8 mouse cellular contexts compared by ENCODE assay signal in genomic region chr15:37099927-37100766, GRCm38 (mm10).
A peak's percentile ranks its signal among the peaks of the same experiment; 100 is the strongest.
DNase-seq lines count a peak whose midpoint lies in the region; ATAC-seq and TF ChIP-seq lines count a peak whose summit lies in the region.

No protein-coding gene starts in this region.

- no peak overlapping the region for H3K4me3 ChIP-seq in C2C12 (ENCODE audit: insufficient read depth, poor library complexity, severe bottlenecking)
- peak overlapping the region in 1 of 2 experiments; percentile 20; a peak in 2 of 4 replicates for H3K4me3 ChIP-seq in heart, embryonic 14.5 days (ENCODE audit: control insufficient read depth in 1 of 2, insufficient read depth in 1 of 2, low read depth in 1 of 2, low read length in 2 of 2)
- H3K4me3 ChIP-seq in liver, embryonic 16.5 days (ENCODE audit: low read depth, low read length), result peak overlapping the region; percentile 36
- H3K4me3 ChIP-seq in neural tube, embryonic 13.5 days, result peak overlapping the region; percentile 22

- no peaks in the 10 kb centered on the region for H3K9me3 ChIP-seq in heart, embryonic 14.5 days (ENCODE audit: control insufficient read depth, low read length)
- H3K9me3 ChIP-seq in liver, embryonic 16.5 days (replicated peaks; ENCODE audit: control insufficient read depth, low read length), result no peaks in the 10 kb centered on the region
- no peaks in the 10 kb centered on the region for H3K9me3 ChIP-seq in neural tube, embryonic 13.5 days

- H3K36me3 ChIP-seq in C2C12 (ENCODE audit: control insufficient read depth, insufficient read depth), result no peaks in the 10 kb centered on the region
- no peaks in the 10 kb centered on the region for H3K36me3 ChIP-seq in heart, embryonic 14.5 days (ENCODE audit: control insufficient read depth, insufficient read depth, low read length)
- H3K36me3 ChIP-seq in liver, embryonic 16.5 days (ENCODE audit: control insufficient read depth, insufficient read depth), result no peaks in the 10 kb centered on the region
- H3K36me3 ChIP-seq in neural tube, embryonic 13.5 days, result no peaks in the 10 kb centered on the region

- H3ac ChIP-seq in C2C12 (ENCODE audit: control insufficient read depth, insufficient read length, low read depth), result no peak overlapping the region

- H3K27me3 ChIP-seq in C2C12 (ENCODE audit: control insufficient read depth, insufficient read depth, insufficient read length), result no peaks in the 10 kb centered on the region
- no peaks in the 10 kb centered on the region for H3K27me3 ChIP-seq in heart, embryonic 14.5 days (ENCODE audit: control insufficient read depth, insufficient read depth, low read length)
- no peaks in the 10 kb centered on the region for H3K27me3 ChIP-seq in liver, embryonic 16.5 days (ENCODE audit: control insufficient read depth, insufficient read depth, low read depth, low read length)
- no peaks in the 10 kb centered on the region for H3K27me3 ChIP-seq in neural tube, embryonic 13.5 days

- no peaks in the 10 kb centered on the region for H3K79me2 ChIP-seq in C2C12 (ENCODE audit: control insufficient read depth, insufficient read depth)

- peak; percentile 88 for DNase-seq in ZHBTc4 (ENCODE audit: low read depth, low spot score)
- DNase-seq in embryo, embryonic 11 days, result peak; percentile 67
- peak; percentile 60 for DNase-seq in kidney, postnatal 10 days
- DNase-seq in thymus, postnatal 10 days (ENCODE audit: low spot score in 2 of 2), result peak; percentile 24 to 63

- no peak for ATAC-seq in heart, embryonic 14.5 days (ENCODE audit: insufficient number of reproducible peaks, insufficient read depth, low FRiP score, low read depth)
- peak; percentile 94 for ATAC-seq in liver, embryonic 16.5 days (ENCODE audit: low read depth)
- peak; percentile 92 for ATAC-seq in neural tube, embryonic 13.5 days (ENCODE audit: low read depth)

- 31% methylated on average over 17 of the region's 17 CpGs for WGBS in heart, embryonic 14.5 days
- WGBS in liver, embryonic 16.5 days (ENCODE audit: insufficient replicate concordance), result 22% methylated on average over 17 of the region's 17 CpGs
- WGBS in neural tube, embryonic 13.5 days, result 39% methylated on average over 17 of the region's 17 CpGs

- 0 out of 4 replicates have a peak, but pooled peaks cover 0 to 3% of the 10 kb centered on the region in 2 experiments for H3K4me1 ChIP-seq in heart, embryonic 14.5 days (ENCODE audit: control insufficient read depth in 2 of 2, insufficient read depth in 2 of 2, low read length in 2 of 2)
- H3K4me1 ChIP-seq in liver, embryonic 16.5 days (ENCODE audit: control insufficient read depth, low read depth, low read length), result peaks cover 5% of the 10 kb centered on the region; the same call in 1 of the 2 replicates
- peaks cover 7% of the 10 kb centered on the region for H3K4me1 ChIP-seq in neural tube, embryonic 13.5 days (replicated peaks)

- peak; percentile 61 for TF ChIP-seq CTCF in C2C12 (IDR thresholded peaks at IDR 0.05; ENCODE audit: control insufficient read depth, insufficient read depth, insufficient read length)

- H3K27ac ChIP-seq in heart, embryonic 14.5 days (replicated peaks in 1 of 2; ENCODE audit: control insufficient read depth in 1 of 2, insufficient read depth in 1 of 2, low read depth in 2 of 2, low read length in 2 of 2), result no peak overlapping the region
- no peak overlapping the region; the same call in 1 of the 2 replicates for H3K27ac ChIP-seq in liver, embryonic 16.5 days (ENCODE audit: low read length)
- H3K27ac ChIP-seq in neural tube, embryonic 13.5 days (replicated peaks), result no peak overlapping the region

- no peaks in the 10 kb centered on the region for H3K79me3 ChIP-seq in C2C12 (ENCODE audit: low read depth)

- H3K4me2 ChIP-seq in heart, embryonic 14.5 days (ENCODE audit: low read length), result peak overlapping the region; percentile 58
- H3K4me2 ChIP-seq in liver, embryonic 16.5 days (ENCODE audit: low read depth, low read length), result peak overlapping the region; percentile 55
- peak overlapping the region; percentile 47 for H3K4me2 ChIP-seq in neural tube, embryonic 13.5 days

- H3K9ac ChIP-seq in heart, embryonic 14.5 days (ENCODE audit: low read length), result no peak overlapping the region
- H3K9ac ChIP-seq in liver, embryonic 16.5 days (ENCODE audit: low read depth, low read length), result no peak overlapping the region
- 0 out of 2 replicates have a peak overlapping the region, but pooled peaks have one; percentile 22 for H3K9ac ChIP-seq in neural tube, embryonic 13.5 days

TF ChIP-seq in C2C12, 6 proteins besides CTCF, POLR2A, EP300 and RAD21:
- TF ChIP-seq MYOD1 (IDR thresholded peaks at IDR 0.05; ENCODE audit: control insufficient read depth, insufficient read length, low read depth), result no peak
- TF ChIP-seq USF1 (IDR thresholded peaks at IDR 0.05; ENCODE audit: low read depth), result no peak
- TF ChIP-seq MYOG (IDR thresholded peaks at IDR 0.05; ENCODE audit: control insufficient read depth, extremely low read depth, insufficient read length), result no peak
- TF ChIP-seq FOSL1 (IDR thresholded peaks at IDR 0.05; ENCODE audit: insufficient read depth, low read length, poor library complexity, severe bottlenecking), result no peak
- no peak for TF ChIP-seq MAX (IDR thresholded peaks at IDR 0.05)
- TF ChIP-seq CEBPB (IDR thresholded peaks at IDR 0.05; ENCODE audit: low read depth), result no peak
